Mouse (Mus musculus): Measurements from ENCODE around the gene Slc38a6. TPM values are rescaled to one million over a fixed set of nuclear protein-coding genes. Genes with fewer than 3 reads are reported as not detected.

Slc38a6 gene
- total and polyA plus RNA-seq, 2 experiments from 2014 or later, result 2.7 to 19.2 TPM

- H3K9ac ChIP-seq (replicated peaks; ENCODE audit: low read depth, low read length), result no peak overlapping the region
- 93% methylated on average over 1 of the region's 1 CpGs for WGBS
Measured at GRCm38 (mm10) chr12:73260339-73260738, 26.2 kb upstream of the Slc38a6 start.

GRCm38 (mm10) chr12:73265381-73265978 lies 21.1 kb upstream of the Slc38a6 start:
- Histone ChIP-seq H3K27me3 (ENCODE audit: control insufficient read depth, insufficient read depth, low read length) (no peaks in the 10 kb centered on the region), H3K9me3 (replicated peaks; ENCODE audit: control insufficient read depth, low read length) (no peaks in the 10 kb centered on the region), H3K4me1 (ENCODE audit: control insufficient read depth, insufficient read depth) (no peaks in the 10 kb centered on the region), H3K4me2 (ENCODE audit: low read depth, low read length) (no peak overlapping the region), H3K9ac (replicated peaks; ENCODE audit: low read depth, low read length) (no peak overlapping the region), H3K36me3 (replicated peaks; ENCODE audit: control insufficient read depth, insufficient read depth, low read length) (no peaks in the 10 kb centered on the region), H3K27ac (ENCODE audit: low read depth) (no peak overlapping the region), H3K4me3 (ENCODE audit: low read depth, low read length) (no peak overlapping the region)
- 82% methylated on average over 3 of the region's 3 CpGs for WGBS
- TF ChIP-seq EP300 (IDR thresholded peaks at IDR 0.05; ENCODE audit: low read depth) (no peak), CTCF (IDR thresholded peaks at IDR 0.05; ENCODE audit: low read depth) (no peak)
- DNase-seq (ENCODE audit: low spot score), result no peak
- ATAC-seq (ENCODE audit: insufficient read depth, low read depth), result no peak

More at GRCm38 (mm10) chr12:73260339-73260738, 26.2 kb upstream of the Slc38a6 start:
- no peak for TF ChIP-seq EP300 (IDR thresholded peaks at IDR 0.05; ENCODE audit: low read depth)
- no peak for TF ChIP-seq CTCF (IDR thresholded peaks at IDR 0.05; ENCODE audit: low read depth)
- Histone ChIP-seq H3K4me3 (ENCODE audit: low read depth, low read length) (no peak overlapping the region), H3K4me2 (ENCODE audit: low read depth, low read length) (no peak overlapping the region), H3K4me1 (ENCODE audit: control insufficient read depth, insufficient read depth) (no peaks in the 10 kb centered on the region), H3K9me3 (replicated peaks; ENCODE audit: control insufficient read depth, low read length) (no peaks in the 10 kb centered on the region), H3K27me3 (ENCODE audit: control insufficient read depth, insufficient read depth, low read length) (no peaks in the 10 kb centered on the region), H3K27ac (ENCODE audit: low read depth) (no peak overlapping the region), H3K36me3 (replicated peaks; ENCODE audit: control insufficient read depth, insufficient read depth, low read length) (0 out of 2 replicates have a peak, but pooled peaks cover 3% of the 10 kb centered on the region)
- ATAC-seq (ENCODE audit: insufficient read depth, low read depth) (no peak), DNase-seq (ENCODE audit: low spot score) (no peak)

DNA sequence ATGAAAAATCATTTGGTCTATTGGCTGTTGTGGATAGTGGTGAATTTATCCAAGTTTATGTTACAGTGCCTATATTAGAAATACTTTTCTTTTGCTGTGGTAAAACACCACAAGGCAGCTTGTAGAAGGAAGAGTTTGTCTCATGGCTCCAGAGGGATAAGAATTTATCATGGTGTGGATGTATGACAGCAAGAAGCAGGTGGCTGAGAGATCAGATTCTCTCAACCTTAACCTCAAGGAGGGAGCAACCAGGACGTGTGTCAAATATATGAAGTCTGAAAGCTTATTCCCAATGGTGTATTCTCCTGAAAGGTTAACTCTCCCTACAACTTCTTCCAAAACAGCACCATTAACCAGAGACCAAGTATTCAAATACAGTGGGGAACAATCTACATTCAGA lies 20.0 kb upstream of the Slc38a6 start:
- H3K4me1 ChIP-seq (ENCODE audit: control insufficient read depth, insufficient read depth), result no peaks in the 10 kb centered on the region
- ATAC-seq (ENCODE audit: insufficient read depth, low read depth) (no peak), DNase-seq (ENCODE audit: low spot score) (no peak)
- no peaks in the 10 kb centered on the region for H3K27me3 ChIP-seq (ENCODE audit: control insufficient read depth, insufficient read depth, low read length)
- no peaks in the 10 kb centered on the region for H3K9me3 ChIP-seq (replicated peaks; ENCODE audit: control insufficient read depth, low read length)
- no peak for TF ChIP-seq EP300 (IDR thresholded peaks at IDR 0.05; ENCODE audit: low read depth)
- no peak for TF ChIP-seq CTCF (IDR thresholded peaks at IDR 0.05; ENCODE audit: low read depth)
- H3K9ac ChIP-seq (replicated peaks; ENCODE audit: low read depth, low read length), result no peak overlapping the region
- H3K36me3 ChIP-seq (replicated peaks; ENCODE audit: control insufficient read depth, insufficient read depth, low read length), result no peaks in the 10 kb centered on the region
- H3K4me3 ChIP-seq (ENCODE audit: low read depth, low read length), result no peak overlapping the region
- no peak overlapping the region for H3K4me2 ChIP-seq (ENCODE audit: low read depth, low read length)
- WGBS, result 80% methylated on average over 1 of the region's 1 CpGs
- H3K27ac ChIP-seq (ENCODE audit: low read depth), result no peak overlapping the region

DNA sequence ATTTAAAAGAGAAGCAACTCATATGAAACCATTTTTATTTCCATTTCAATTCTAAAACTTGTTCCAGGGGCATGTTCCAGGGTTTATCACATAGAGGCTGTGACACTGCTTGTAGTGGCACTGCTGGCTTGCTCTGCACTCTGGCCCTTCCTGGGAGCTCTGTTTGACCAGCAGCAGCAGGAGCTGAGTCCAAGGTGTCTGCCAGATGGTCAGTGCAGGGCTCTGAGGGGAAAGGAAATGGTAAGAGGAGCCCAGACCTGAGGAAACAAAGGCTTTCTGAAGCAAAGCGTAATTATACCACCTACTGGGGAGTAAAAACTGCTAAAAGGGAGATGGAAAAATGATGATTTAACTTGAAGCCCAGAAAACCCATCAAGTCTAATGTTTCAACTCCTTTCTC lies 18.1 kb upstream of the Slc38a6 start:
- Histone ChIP-seq H3K36me3 (replicated peaks; ENCODE audit: control insufficient read depth, insufficient read depth, low read length) (no peaks in the 10 kb centered on the region), H3K9me3 (replicated peaks; ENCODE audit: control insufficient read depth, low read length) (no peaks in the 10 kb centered on the region), H3K4me2 (ENCODE audit: low read depth, low read length) (no peak overlapping the region), H3K4me1 (ENCODE audit: control insufficient read depth, insufficient read depth) (no peaks in the 10 kb centered on the region), H3K4me3 (ENCODE audit: low read depth, low read length) (no peak overlapping the region), H3K9ac (replicated peaks; ENCODE audit: low read depth, low read length) (no peak overlapping the region), H3K27me3 (ENCODE audit: control insufficient read depth, insufficient read depth, low read length) (no peaks in the 10 kb centered on the region), H3K27ac (ENCODE audit: low read depth) (no peak overlapping the region)
- DNase-seq (ENCODE audit: low spot score) (no peak), ATAC-seq (ENCODE audit: insufficient read depth, low read depth) (no peak)
- 100% methylated on average over 1 of the region's 1 CpGs for WGBS
- TF ChIP-seq EP300 (IDR thresholded peaks at IDR 0.05; ENCODE audit: low read depth), result no peak
- TF ChIP-seq CTCF (IDR thresholded peaks at IDR 0.05; ENCODE audit: low read depth), result no peak

- no peaks in the 10 kb centered on the region; the same call in 1 of the 2 replicates for H3K36me3 ChIP-seq (replicated peaks; ENCODE audit: control insufficient read depth, insufficient read depth, low read length)
- no peak overlapping the region for H3K4me2 ChIP-seq (ENCODE audit: low read depth, low read length)
- TF ChIP-seq EP300 (IDR thresholded peaks at IDR 0.05; ENCODE audit: low read depth) (no peak), CTCF (IDR thresholded peaks at IDR 0.05; ENCODE audit: low read depth) (no peak)
- WGBS, result 91% methylated on average over 3 of the region's 3 CpGs
- H3K4me1 ChIP-seq (ENCODE audit: control insufficient read depth, insufficient read depth), result no peaks in the 10 kb centered on the region
- DNase-seq (ENCODE audit: low spot score), result no peak
- ATAC-seq (ENCODE audit: insufficient read depth, low read depth), result no peak
- H3K27me3 ChIP-seq (ENCODE audit: control insufficient read depth, insufficient read depth, low read length), result no peaks in the 10 kb centered on the region
- H3K9ac ChIP-seq (replicated peaks; ENCODE audit: low read depth, low read length), result no peak overlapping the region
- no peak overlapping the region for H3K4me3 ChIP-seq (ENCODE audit: low read depth, low read length)
- H3K27ac ChIP-seq (ENCODE audit: low read depth), result no peak overlapping the region
- no peaks in the 10 kb centered on the region for H3K9me3 ChIP-seq (replicated peaks; ENCODE audit: control insufficient read depth, low read length)
Measured at GRCm38 (mm10) chr12:73269531-73269930, 17.0 kb upstream of the Slc38a6 start.

DNA sequence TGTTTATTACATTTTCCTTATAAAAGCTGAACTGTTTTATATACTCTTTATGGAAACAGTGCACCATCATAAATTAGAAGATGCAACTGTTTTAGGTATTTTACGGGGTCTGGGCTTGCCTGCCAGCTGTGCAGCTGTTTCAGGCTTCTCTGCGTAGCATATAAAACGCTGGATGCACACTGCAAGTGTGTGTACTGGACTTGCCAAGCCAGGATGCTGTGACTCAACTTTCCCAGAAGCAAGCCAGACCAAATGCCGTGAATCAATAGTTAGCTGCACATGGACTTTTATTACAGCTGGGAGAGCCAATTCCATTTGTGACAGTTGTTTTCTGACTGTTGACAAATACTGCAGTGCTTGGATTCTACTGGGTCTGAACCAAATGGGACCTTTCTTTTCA lies 16.6 kb upstream of the Slc38a6 start:
- no peak overlapping the region for H3K4me2 ChIP-seq (ENCODE audit: low read depth, low read length)
- no peaks in the 10 kb centered on the region for H3K4me1 ChIP-seq (ENCODE audit: control insufficient read depth, insufficient read depth)
- H3K27ac ChIP-seq (ENCODE audit: low read depth), result no peak overlapping the region
- DNase-seq (ENCODE audit: low spot score) (no peak), ATAC-seq (ENCODE audit: insufficient read depth, low read depth) (no peak)
- H3K36me3 ChIP-seq (replicated peaks; ENCODE audit: control insufficient read depth, insufficient read depth, low read length), result no peaks in the 10 kb centered on the region; the same call in 1 of the 2 replicates
- H3K27me3 ChIP-seq (ENCODE audit: control insufficient read depth, insufficient read depth, low read length), result no peaks in the 10 kb centered on the region
- no peaks in the 10 kb centered on the region for H3K9me3 ChIP-seq (replicated peaks; ENCODE audit: control insufficient read depth, low read length)
- 85% methylated on average over 4 of the region's 4 CpGs for WGBS
- H3K4me3 ChIP-seq (ENCODE audit: low read depth, low read length), result no peak overlapping the region
- TF ChIP-seq EP300 (IDR thresholded peaks at IDR 0.05; ENCODE audit: low read depth) (no peak), CTCF (IDR thresholded peaks at IDR 0.05; ENCODE audit: low read depth) (no peak)
- H3K9ac ChIP-seq (replicated peaks; ENCODE audit: low read depth, low read length), result no peak overlapping the region

Measured in heart, postnatal 0 days (tissue).